Mouse (Mus musculus) v-Abl transformed pro-B cells (cell line): ENCODE results near the gene Ncf1.

ENCODE experiments used
- in situ Hi-C, 2 experiments: fragments of 400-800 bp; cut with MboI; formaldehyde crosslinking; loops; one replicate each; pipeline ENCODE4 v1.15.1; 2025; ENCODE audit not compliant: unreplicated experiment in 2 of 2

The Ncf1 gene

GRCm38 (mm10) chr5:134173206-134173605, 56.2 kb downstream of the Ncf1 start:
- in situ Hi-C loops: loop anchor here in 1 of 2 experiments (10.0 kb wide), 1 partner anchor 462 kb away; the partner anchor contains the start of gene Eif4h

DNA sequence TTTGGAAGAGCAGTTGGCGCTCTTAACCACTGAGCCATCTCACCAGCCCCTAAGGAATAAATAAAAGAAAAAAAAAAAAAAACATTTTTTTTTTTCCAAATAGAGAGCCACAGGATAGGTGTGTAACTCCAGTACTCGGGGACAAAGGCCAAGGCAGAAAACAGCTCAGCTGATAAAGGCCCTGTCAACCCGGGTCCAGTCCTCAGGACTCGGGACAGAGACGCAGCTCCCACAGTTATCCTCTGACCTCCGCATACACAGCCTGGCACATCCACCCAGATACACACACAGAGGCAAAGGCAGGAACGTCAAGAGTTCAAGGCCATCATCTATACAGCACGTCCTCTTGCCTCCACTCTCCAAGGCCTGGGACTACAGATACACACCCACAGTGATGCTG, 59.3 kb downstream of the Ncf1 start:
- in situ Hi-C loops: loop anchor here in 1 of 2 experiments (10.0 kb wide), 1 partner anchor 465 kb away; the partner anchor contains the start of gene Eif4h
